In the genomic region with DNA sequence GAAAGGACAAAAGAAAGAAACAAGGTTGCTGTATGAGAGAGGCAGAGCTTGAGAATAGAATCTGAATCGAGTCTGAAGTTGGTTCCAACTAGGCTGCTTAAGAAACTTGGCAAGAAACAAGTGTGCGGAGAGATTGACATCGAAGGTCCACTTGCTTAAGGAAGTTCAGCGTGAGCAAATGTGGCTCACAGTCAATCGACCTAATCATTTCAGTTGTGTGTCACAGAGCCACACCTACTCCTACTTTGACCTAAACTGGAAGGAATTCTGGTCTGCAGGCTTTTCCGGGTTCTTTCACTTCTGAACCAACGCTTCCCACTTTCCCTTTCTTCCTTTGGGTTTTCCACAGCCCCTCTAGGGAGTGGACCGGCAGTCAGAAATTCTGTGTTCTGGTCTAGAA, we compare ENCODE assay signal across 9 mouse cellular contexts.
DNase-seq lines count a peak whose midpoint lies in the region; ATAC-seq and TF ChIP-seq lines count a peak whose summit lies in the region.
"Had no signal": no experiment of that assay in that cellular context is flagged by ENCODE, and none has a peak within 500 bp of the region (broad histone marks: within the 10 kb centered on the region; RNA-seq: fewer than 3 reads in every experiment).

No protein-coding gene starts in this region.

- H3K9ac ChIP-seq in heart, postnatal 0 days (replicated peaks; ENCODE audit: low read depth, low read length), result peak overlapping the region; percentile 41; the same call in 1 of the 2 replicates
- peak overlapping the region; percentile 80 for H3K9ac ChIP-seq in limb, embryonic 13.5 days
- H3K9ac ChIP-seq: liver, embryonic 15.5 days had no signal

- no peak for TF ChIP-seq CTCF in cortical plate, adult 2 months (IDR thresholded peaks at IDR 0.05; ENCODE audit: extremely low read depth, insufficient read depth, low read length)
- no peak for TF ChIP-seq CTCF in heart, postnatal 0 days (IDR thresholded peaks at IDR 0.05; ENCODE audit: low read depth)

- no peaks in the 10 kb centered on the region for H3K27me3 ChIP-seq in heart, postnatal 0 days (ENCODE audit: control insufficient read depth, insufficient read depth, low read length)
- H3K27me3 ChIP-seq in limb, embryonic 13.5 days, result no peaks in the 10 kb centered on the region
- H3K27me3 ChIP-seq: liver, embryonic 15.5 days had no signal

- no peak for ATAC-seq in heart, postnatal 0 days (ENCODE audit: insufficient read depth, low read depth)
- no peak for ATAC-seq in limb, embryonic 13.5 days (ENCODE audit: low FRiP score, low read depth)
- no peak for ATAC-seq in megakaryocyte-erythroid progenitor cell, adult 5-6 weeks (replicated peaks; ENCODE audit: low FRiP score, low TSS enrichment, poor library complexity, severe bottlenecking)

- peak overlapping the region; percentile 72; the same call in 1 of the 2 replicates for H3K27ac ChIP-seq in cortical plate, adult 2 months (ENCODE audit: insufficient read depth, low read length)
- peak overlapping the region; percentile 82 for H3K27ac ChIP-seq in heart, postnatal 0 days (ENCODE audit: low read depth)
- peak overlapping the region; percentile 90 for H3K27ac ChIP-seq in limb, embryonic 13.5 days
- H3K27ac ChIP-seq: liver, embryonic 15.5 days had no signal

- DNase-seq in 3134 (ENCODE audit: extremely low read depth, insufficient read length, low spot score), result peak; percentile 61
- peak; percentile 39 for DNase-seq in heart, postnatal 0 days (ENCODE audit: low spot score)
- no peak for DNase-seq in thymus, postnatal 25 days
- no peak for DNase-seq in retina, embryonic 14.5 days (ENCODE audit: low spot score)
- DNase-seq in yolk sac, embryonic 10.5 days (ENCODE audit: low spot score), result no peak

- H3K36me3 ChIP-seq in heart, postnatal 0 days (replicated peaks; ENCODE audit: control insufficient read depth, insufficient read depth, low read length), result no peaks in the 10 kb centered on the region
- H3K36me3 ChIP-seq in limb, embryonic 13.5 days, result no peaks in the 10 kb centered on the region
- H3K36me3 ChIP-seq: liver, embryonic 15.5 days had no signal

- peaks cover 4% of the 10 kb centered on the region; the same call in 1 of the 2 replicates for H3K4me1 ChIP-seq in cortical plate, adult 2 months (ENCODE audit: control insufficient read depth, insufficient read depth, low read length)
- H3K4me1 ChIP-seq in heart, postnatal 0 days (ENCODE audit: control insufficient read depth, insufficient read depth), result peaks cover 5% of the 10 kb centered on the region; the same call in 1 of the 2 replicates
- H3K4me1 ChIP-seq in limb, embryonic 13.5 days, result peaks cover 42% of the 10 kb centered on the region
- H3K4me1 ChIP-seq: liver, embryonic 15.5 days had no signal

- whole genome bisulfite sequencing in heart, postnatal 0 days, result 55% methylated on average over 8 of the region's 8 CpGs
- 63% methylated on average over 8 of the region's 8 CpGs for WGBS in limb, embryonic 13.5 days

- TF ChIP-seq POLR2A in cortical plate, adult 2 months (IDR thresholded peaks at IDR 0.05; ENCODE audit: extremely low read depth, insufficient read depth, low read length), result no peak

- H3K4me2 ChIP-seq in heart, postnatal 0 days (ENCODE audit: low read depth, low read length), result peak overlapping the region; percentile 47
- H3K4me2 ChIP-seq in limb, embryonic 13.5 days (replicated peaks), result peak overlapping the region; percentile 73
- H3K4me2 ChIP-seq: liver, embryonic 15.5 days had no signal

- no peaks in the 10 kb centered on the region for H3K9me3 ChIP-seq in heart, postnatal 0 days (replicated peaks; ENCODE audit: control insufficient read depth, low read length)
- no peaks in the 10 kb centered on the region for H3K9me3 ChIP-seq in limb, embryonic 13.5 days
- H3K9me3 ChIP-seq: liver, embryonic 15.5 days had no signal

- no peak for TF ChIP-seq EP300 in heart, postnatal 0 days (IDR thresholded peaks at IDR 0.05; ENCODE audit: low read depth)

- peak overlapping the region; percentile 9; the same call in 1 of the 2 replicates for H3K4me3 ChIP-seq in cortical plate, adult 2 months (ENCODE audit: insufficient read depth, low read length)
- H3K4me3 ChIP-seq in heart, postnatal 0 days (ENCODE audit: low read depth, low read length), result peak overlapping the region; percentile 21
- peak overlapping the region; percentile 44 for H3K4me3 ChIP-seq in limb, embryonic 13.5 days
- H3K4me3 ChIP-seq: liver, embryonic 15.5 days had no signal

Comparison
In these comparisons a context has a peak if more than half of its experiments do, and no peak if none do; other contexts are left out.
1. DNase-seq: peak in 3134 (single experiment) and heart, postnatal 0 days (single experiment); none in thymus, postnatal 25 days (single experiment), retina, embryonic 14.5 days (single experiment) and yolk sac, embryonic 10.5 days (single experiment).
2. Peak in every context shown above with its lines, with median percentiles within 50 percentile points of each other: H3K27ac ChIP-seq and H3K4me3 ChIP-seq.